Mouse (Mus musculus) intestine, embryonic 15.5 days (tissue): ENCODE results near the gene Flii. TPM values are rescaled to one million over a fixed set of nuclear protein-coding genes. Genes with fewer than 3 reads are reported as not detected.

ENCODE experiments used
- ATAC-seq: fragments of 200-750 bp; cut with Nextera tagmentation; 2 replicates; pipeline ENCODE4 v1.8.0; 2017; ENCODE audit warnings: moderate TSS enrichment, moderate library complexity
- H3K27ac ChIP-seq: fragments of 300-500 bp; sonication (generic); 2 replicates; pipeline ENCODE4 v1.5.1; 2015; ENCODE audit warnings: mild to moderate bottlenecking, inconsistent platforms
- H3K27me3 ChIP-seq: fragments of 300-500 bp; sonication (generic); replicated peaks from 2 replicates; pipeline ENCODE4 v1.6.1; 2015; ENCODE audit warnings: inconsistent platforms
- H3K36me3 ChIP-seq: fragments of 300-500 bp; sonication (generic); 2 replicates; pipeline ENCODE4 v1.6.1; 2015; ENCODE audit warnings: inconsistent platforms
- H3K4me1 ChIP-seq: fragments of 300-500 bp; sonication (generic); replicated peaks from 2 replicates; pipeline ENCODE4 v1.6.1; 2015; ENCODE audit warnings: inconsistent platforms
- H3K4me2 ChIP-seq: fragments of 300-500 bp; sonication (generic); replicated peaks from 2 replicates; pipeline ENCODE4 v1.6.1; 2015; ENCODE audit warnings: mild to moderate bottlenecking, inconsistent platforms
- H3K4me3 ChIP-seq: fragments of 300-500 bp; sonication (generic); replicated peaks from 2 replicates; pipeline ENCODE4 v1.5.1; 2015; ENCODE audit warnings: inconsistent platforms
- H3K9ac ChIP-seq: fragments of 300-500 bp; sonication (generic); 2 replicates; pipeline ENCODE4 v1.6.1; 2015; ENCODE audit warnings: inconsistent platforms
- H3K9me3 ChIP-seq: fragments of 300-500 bp; sonication (generic); 2 replicates; pipeline ENCODE4 v1.6.1; 2016; ENCODE audit warnings: inconsistent platforms
- WGBS: fragments of 180-500 bp; shearing (Covaris S2); methylation state at CpG from one replicate; pipeline ENCODE4 v1.1.7; 2015; 5-methylcytosine and 5-hydroxymethylcytosine counted together
- polyA plus RNA-seq: library from polyadenylated mRNA; unstranded; fragments of >200 nt; fragmentation: Nextera tagmentation; extraction: Ambion mirVana; gene quantifications from 2 replicates; pipeline ENCODE4 v1.2.1, GENCODE M21; 2015

Gene Flii
- polyA plus RNA-seq, 1 experiment from 2014 or later = 74.8 TPM

GRCm38 (mm10) chr11:60700320-60701185, 26.5 kb downstream of the Flii start:
- 28% methylated on average over 12 of the region's 12 CpGs for WGBS
- H3K4me3 ChIP-seq = peak overlapping the region; percentile 82
- peaks cover 8% of the 10 kb centered on the region; the same call in 1 of the 2 replicates for H3K36me3 ChIP-seq
- H3K9ac ChIP-seq = peak overlapping the region; percentile 83
- H3K4me1 ChIP-seq = peaks cover 20% of the 10 kb centered on the region
- no peak; the same call in 1 of the 2 replicates for ATAC-seq
- no peaks in the 10 kb centered on the region for H3K27me3 ChIP-seq
- 0 out of 2 replicates have a peak overlapping the region, but pooled peaks have one; percentile 66 for H3K27ac ChIP-seq
- peak overlapping the region; percentile 79 for H3K4me2 ChIP-seq
- H3K9me3 ChIP-seq = no peaks in the 10 kb centered on the region

- under 1% methylated on average over 66 of the region's 73 CpGs for WGBS
- Histone ChIP-seq H3K27ac (peak within 1 kb of the TSS; percentile 80), H3K4me1 (peaks cover 20% of the 10 kb centered on the region), H3K4me3 (peak within 1 kb of the TSS; percentile 82), H3K36me3 (peaks cover under 1% of the 10 kb centered on the region; the same call in 1 of the 2 replicates), H3K9ac (peak within 1 kb of the TSS; percentile 83), H3K27me3 (no peaks in the 10 kb centered on the region), H3K4me2 (peak within 1 kb of the TSS; percentile 79), H3K9me3 (no peaks in the 10 kb centered on the region)
- peak; percentile 92 for ATAC-seq
Measured at GRCm38 (mm10) chr11:60699524-60700075, 27.5 kb downstream of the Flii start, which contains the start of gene Llgl1. Llgl1 (plus strand) TSS chr11:60699723.

- peak overlapping the region; percentile 82 for H3K4me3 ChIP-seq
- 2% methylated on average over 22 of the region's 22 CpGs for WGBS
Measured at GRCm38 (mm10) chr11:60698806-60699523, 28.1 kb downstream of the Flii start.

GRCm38 (mm10) chr11:60697561-60697960, 29.5 kb downstream of the Flii start:
- Histone ChIP-seq H3K9ac (no peak overlapping the region), H3K36me3 (no peaks in the 10 kb centered on the region), H3K27ac (no peak overlapping the region), H3K27me3 (no peaks in the 10 kb centered on the region), H3K4me2 (no peak overlapping the region), H3K4me1 (peaks cover 20% of the 10 kb centered on the region), H3K9me3 (no peaks in the 10 kb centered on the region), H3K4me3 (no peak overlapping the region)
- no peak for ATAC-seq
- WGBS = 73% methylated on average over 2 of the region's 2 CpGs

More at GRCm38 (mm10) chr11:60698806-60699523, 28.1 kb downstream of the Flii start:
- Histone ChIP-seq H3K4me2 (peak overlapping the region; percentile 79), H3K36me3 (no peaks in the 10 kb centered on the region), H3K9ac (peak overlapping the region; percentile 83), H3K4me1 (peaks cover 20% of the 10 kb centered on the region), H3K27me3 (no peaks in the 10 kb centered on the region), H3K9me3 (no peaks in the 10 kb centered on the region), H3K27ac (peak overlapping the region; percentile 80)
- peak; percentile 54 for ATAC-seq

- H3K27me3 ChIP-seq = no peaks in the 10 kb centered on the region
- WGBS = 69% methylated on average over 1 of the region's 1 CpGs
- no peak for ATAC-seq
Measured at GRCm38 (mm10) chr11:60696165-60696564, 30.9 kb downstream of the Flii start.

More at GRCm38 (mm10) chr11:60696165-60696564, 30.9 kb downstream of the Flii start:
- no peak overlapping the region for H3K27ac ChIP-seq
- H3K36me3 ChIP-seq = no peaks in the 10 kb centered on the region
- no peak overlapping the region for H3K9ac ChIP-seq
- peaks cover 14% of the 10 kb centered on the region for H3K4me1 ChIP-seq
- no peaks in the 10 kb centered on the region for H3K9me3 ChIP-seq
- no peak overlapping the region for H3K4me3 ChIP-seq
- H3K4me2 ChIP-seq = no peak overlapping the region

Other genes with a start within 250 kb of the Flii start
- gene Alkbh5, start 190.9 kb downstream of the Flii start, polyA plus RNA-seq = 39.5 and 44.9 TPM in 2 replicates
- gene Llgl1, start 27.5 kb downstream of the Flii start, polyA plus RNA-seq = 32.6 and 34.3 TPM in 2 replicates
- 9.3 and 9.4 TPM in 2 replicates for gene Mief2, start 1.1 kb upstream of the Flii start, polyA plus RNA-seq
- gene Top3a, start 50.1 kb upstream of the Flii start, polyA plus RNA-seq = 12.1 and 13.0 TPM in 2 replicates
- 6.5 and 6.6 TPM in 2 replicates for gene Smcr8, start 50.3 kb upstream of the Flii start, polyA plus RNA-seq
- gene Shmt1, start 84.5 kb upstream of the Flii start, polyA plus RNA-seq = 108 and 115 TPM in 2 replicates
- 55.4 and 56.9 TPM in 2 replicates for gene Dhrs7b, start 103.4 kb upstream of the Flii start, polyA plus RNA-seq
- gene Tmem11, start 152.0 kb upstream of the Flii start, polyA plus RNA-seq = 62.9 and 70.9 TPM in 2 replicates
- 9.6 and 11.9 TPM in 2 replicates for gene Natd1, start 187.5 kb upstream of the Flii start, polyA plus RNA-seq
- gene Map2k3, start 204.8 kb upstream of the Flii start, polyA plus RNA-seq = 127 and 144 TPM in 2 replicates